Mouse (Mus musculus) spleen, adult 18-20 months (tissue): Measurements from ENCODE around the gene Ank.

Source experiments
- DNase-seq, 2 experiments: peaks; one replicate each; pipeline ENCODE4 v3.0.0; 2022; ENCODE audit warnings: mixed read lengths in 2 of 2

Ank gene

GRCm38 (mm10) chr15:27579853-27580252 lies 113.4 kb downstream of the Ank start:
- no peak for DNase-seq

GRCm38 (mm10) chr15:27580771-27581170 lies 114.3 kb downstream of the Ank start:
- DNase-seq = no peak

- DNase-seq = no peak
Measured at GRCm38 (mm10) chr15:27581640-27582039, 115.2 kb downstream of the Ank start.

DNA sequence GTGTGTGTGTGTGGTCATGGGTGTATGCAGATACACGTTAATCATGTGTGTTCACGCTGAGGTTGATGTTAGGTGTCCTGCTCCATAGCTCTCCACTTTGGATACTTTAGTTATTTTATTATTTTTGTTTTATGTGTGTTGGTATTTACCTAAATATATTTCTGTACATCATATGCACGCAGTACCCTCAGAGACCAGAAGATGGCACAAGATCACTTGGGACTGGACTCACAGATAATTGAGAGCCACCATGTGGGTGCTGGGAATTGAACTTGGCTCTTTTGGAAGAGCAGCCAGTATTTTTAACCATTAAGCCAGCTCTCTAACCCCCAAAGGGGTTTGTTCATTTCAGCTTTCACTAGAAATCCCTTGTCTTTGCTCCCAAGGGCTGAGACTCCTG lies 116.0 kb downstream of the Ank start:
- no peak for DNase-seq

GRCm38 (mm10) chr15:27583042-27583441 lies 116.6 kb downstream of the Ank start:
- no peak for DNase-seq

DNA sequence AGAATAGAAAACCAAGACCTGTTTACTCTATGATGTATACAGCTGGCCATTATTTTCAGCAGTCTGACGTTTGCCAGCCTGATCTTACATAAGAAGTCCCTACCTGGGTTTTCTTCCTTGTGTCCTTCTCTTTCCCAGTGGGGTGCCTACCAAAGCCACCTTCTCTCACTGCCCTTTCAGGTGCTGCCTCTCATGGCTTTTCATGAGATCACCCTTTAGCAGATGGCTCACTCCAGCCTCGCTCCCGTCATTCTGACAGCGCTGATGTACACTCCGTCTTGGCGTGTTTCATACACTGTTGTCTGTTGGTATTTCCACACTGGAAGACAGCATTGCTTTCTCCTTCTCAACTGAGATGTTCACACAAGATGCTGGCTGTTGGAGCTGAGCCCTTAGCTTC lies 117.1 kb downstream of the Ank start:
- no peak for DNase-seq

DNA sequence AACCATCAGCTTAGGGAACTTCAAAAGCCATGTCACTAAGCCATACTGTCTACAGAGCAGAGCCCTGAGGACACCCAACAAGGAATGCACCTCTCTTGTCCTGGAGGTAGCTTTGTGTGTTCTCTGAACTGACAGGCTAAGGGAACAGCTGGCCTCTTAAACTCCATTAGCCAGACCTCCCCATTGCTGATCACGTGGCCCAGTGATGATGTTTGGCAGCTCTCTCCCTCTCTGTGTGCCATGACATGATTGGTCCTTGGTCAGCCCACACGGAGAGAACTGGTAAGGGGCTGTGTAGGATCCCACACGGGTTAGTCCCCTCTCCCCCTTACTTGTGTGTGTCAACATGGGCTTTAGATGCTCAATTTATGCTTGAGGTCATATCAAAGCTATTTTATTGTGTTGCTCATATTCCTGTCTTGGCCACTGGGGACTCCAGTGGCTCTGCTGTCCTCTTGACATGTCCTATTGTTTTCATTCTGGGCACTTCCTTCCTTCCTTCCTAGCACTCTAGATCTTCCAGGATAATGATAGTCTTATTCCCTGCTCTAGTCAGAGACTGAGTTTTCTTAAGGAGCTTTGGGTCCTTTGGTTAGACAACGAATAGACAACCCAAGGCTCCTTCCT lies 119.1 kb downstream of the Ank start:
- DNase-seq = no peak

DNA sequence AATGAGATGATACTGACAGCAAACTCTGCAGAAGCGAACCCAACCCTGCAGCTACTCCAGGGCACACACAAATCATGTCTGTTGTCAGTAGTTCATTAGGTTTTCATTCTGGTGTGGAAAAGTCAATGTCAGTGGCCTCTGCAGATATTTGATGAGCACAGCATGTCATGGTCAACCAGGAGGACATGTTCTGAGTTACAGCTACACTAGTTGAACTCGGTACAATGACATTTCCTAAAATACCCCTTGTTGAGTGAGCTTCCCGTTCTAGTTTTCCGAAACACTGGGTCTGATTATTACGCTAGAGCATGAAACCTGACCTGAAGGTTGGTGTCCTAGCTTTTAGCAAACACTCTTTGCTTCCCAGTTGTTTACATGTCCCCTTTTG lies 119.6 kb downstream of the Ank start:
- DNase-seq = no peak

GRCm38 (mm10) chr15:27588087-27588826 lies 121.8 kb downstream of the Ank start:
- no peak for DNase-seq

GRCm38 (mm10) chr15:27590812-27591211 lies 124.3 kb downstream of the Ank start:
- no peak for DNase-seq

DNA sequence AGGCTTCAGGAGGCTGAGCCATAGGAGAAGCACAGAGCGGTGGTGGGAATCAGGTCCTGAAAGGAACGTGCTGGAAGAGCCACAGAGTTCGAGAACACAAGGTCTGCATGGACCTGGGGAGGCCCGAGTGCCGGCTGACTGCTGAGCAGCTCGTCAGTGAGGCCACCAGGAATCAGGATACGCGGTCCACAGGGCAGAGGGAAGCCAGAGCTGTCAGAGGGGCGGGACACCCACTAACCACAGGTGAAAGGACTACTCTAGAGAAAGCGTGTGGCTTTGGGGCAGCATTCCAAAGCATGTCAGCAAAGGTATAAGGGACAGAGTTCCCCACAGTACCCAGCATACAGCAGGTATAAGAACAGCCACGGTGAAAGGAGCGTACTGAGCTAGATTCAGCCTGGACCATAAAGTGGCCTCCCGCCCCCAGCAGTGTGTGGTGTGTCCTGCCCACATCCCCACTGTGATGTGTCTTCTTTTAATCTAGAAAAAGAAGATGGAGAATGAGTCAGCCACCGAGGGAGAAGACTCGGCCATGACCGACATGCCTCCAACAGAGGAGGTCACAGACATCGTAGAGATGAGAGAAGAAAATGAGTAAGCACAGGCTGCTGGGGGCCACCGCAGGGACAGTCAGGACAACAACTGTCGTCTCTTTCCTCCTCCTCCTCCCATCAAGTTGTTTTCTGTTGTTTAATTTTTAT lies 126.3 kb downstream of the Ank start:
- no peak for DNase-seq

DNA sequence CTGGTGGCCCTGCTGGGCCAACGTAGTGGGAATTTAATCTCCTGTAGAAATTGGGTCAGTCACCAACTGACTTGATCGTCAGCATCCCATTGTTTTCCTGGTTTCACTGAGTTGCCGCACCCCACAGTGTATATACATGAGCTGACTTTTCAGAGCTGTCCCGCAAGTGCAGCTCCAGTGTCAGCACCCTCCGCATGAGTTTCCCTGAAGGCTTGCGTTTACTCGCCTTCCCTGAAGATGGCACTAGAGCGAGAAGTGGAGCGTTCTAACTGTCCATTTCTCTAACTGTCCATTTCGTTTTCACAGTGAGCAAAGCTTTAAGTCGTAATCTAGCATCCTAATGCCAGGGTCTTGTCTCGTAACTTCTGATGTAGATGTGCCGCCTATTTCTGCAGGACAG lies 127.2 kb downstream of the Ank start:
- DNase-seq = no peak

DNA sequence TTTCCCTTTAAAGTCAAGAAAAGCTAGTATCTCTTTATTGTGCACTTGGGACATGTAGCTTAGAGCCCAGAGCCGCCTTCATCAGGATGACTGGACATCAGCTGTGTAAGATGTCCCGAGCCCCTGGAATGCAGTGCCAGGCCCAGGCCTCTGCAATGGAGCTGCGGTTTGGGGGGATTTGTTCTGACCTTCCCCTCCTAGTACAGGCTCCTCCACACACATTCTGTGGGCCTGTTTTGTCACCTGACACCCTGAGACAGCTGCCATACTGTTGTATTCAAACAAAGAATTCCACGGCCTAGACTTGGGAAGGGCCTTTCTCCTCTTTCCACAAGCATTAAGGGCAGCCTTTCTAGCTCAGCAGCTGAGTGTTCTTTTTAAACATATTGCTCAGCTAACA lies 128.5 kb downstream of the Ank start:
- DNase-seq = no peak

DNA sequence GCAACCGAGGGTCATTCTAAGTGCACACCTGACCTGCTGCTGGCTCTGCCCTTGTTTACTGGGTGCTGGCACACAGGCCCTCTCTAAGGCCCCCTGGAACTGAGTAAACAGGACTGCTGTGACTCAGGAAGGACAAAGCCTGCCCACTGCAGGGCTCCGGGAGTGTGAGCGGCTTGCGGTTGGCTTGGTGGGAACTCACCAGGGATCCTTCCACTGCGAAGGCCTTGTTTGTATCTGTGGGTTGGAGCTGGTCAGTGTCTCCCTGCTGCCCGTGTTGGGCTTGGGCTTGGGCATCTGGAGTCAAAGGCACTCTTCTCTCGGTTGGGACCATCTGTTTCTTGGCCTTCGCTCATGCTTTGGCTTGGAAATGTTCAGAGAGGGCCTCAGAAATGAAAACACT lies 129.1 kb downstream of the Ank start:
- no peak for DNase-seq

- DNase-seq = peak in 1 of 2 experiments; percentile 47
Measured at GRCm38 (mm10) chr15:27596463-27597140, 130.1 kb downstream of the Ank start.

DNA sequence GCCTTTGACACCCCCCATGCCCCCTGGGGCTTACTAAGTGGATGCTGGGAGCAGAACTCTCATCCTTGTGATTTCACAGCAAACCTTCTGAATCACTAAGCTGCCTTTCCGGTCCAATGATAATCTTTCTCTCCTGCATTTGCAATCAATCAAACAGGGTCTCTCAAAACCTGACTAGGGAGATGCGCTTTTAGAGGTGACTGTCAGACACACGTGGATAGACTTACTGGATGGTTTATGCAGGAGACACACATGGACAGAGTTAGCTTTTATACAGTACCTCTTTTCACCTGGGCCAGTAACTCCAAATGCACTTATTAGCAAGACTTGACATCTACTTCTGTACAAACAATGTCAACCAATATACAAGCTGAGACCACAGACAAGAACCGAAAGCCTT lies 131.0 kb downstream of the Ank start:
- DNase-seq = no peak

- DNase-seq = no peak
Measured at GRCm38 (mm10) chr15:27598786-27599385, 132.4 kb downstream of the Ank start.

DNA sequence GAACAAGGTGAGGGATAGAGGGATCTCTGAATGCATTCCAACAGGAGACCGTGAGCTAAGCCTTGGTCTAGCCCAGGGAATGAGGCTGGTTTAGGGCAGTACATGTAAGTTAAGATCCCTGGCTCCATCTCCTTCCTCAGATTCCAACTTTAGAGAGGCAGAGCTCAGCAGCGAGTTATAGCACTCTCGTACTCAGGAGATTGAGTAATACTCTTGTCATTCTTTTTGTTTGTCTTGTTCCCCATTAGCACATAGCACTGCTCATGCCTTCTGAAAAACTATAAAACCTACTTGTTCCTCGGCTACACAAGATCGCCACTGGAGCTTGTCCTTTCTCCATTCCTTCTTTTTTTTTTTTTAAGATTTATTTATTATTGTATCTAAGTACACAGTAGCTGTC lies 134.0 kb downstream of the Ank start:
- no peak for DNase-seq

GRCm38 (mm10) chr15:27604558-27604957 lies 138.1 kb downstream of the Ank start:
- DNase-seq = no peak

GRCm38 (mm10) chr15:27605252-27605651 lies 138.8 kb downstream of the Ank start:
- DNase-seq = no peak

DNA sequence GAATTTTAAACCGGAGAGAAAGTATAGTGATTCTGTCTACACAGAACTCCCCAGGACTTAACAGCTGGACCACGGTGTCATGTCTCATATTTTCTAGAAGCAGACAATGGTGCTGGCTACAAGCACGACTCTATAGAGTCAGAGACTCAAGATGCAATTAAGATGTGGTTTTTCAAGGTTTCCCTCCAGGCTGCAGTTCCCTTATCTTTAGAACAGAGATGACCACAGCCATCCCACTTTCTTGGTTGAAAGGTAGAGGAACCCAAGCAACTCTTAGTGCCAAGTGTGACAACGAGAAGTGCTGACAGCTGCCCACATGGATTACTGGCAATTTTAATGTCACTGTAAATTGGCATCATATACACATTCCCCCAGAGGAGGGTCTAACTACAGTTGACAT lies 143.1 kb downstream of the Ank start:
- DNase-seq = no peak

GRCm38 (mm10) chr15:27612533-27613221 lies 146.2 kb downstream of the Ank start:
- peak in 1 of 2 experiments; percentile 62 for DNase-seq
